Mouse (Mus musculus) cerebellum, adult 2 months (tissue): Measurements from ENCODE around the gene Tsga10ip.

Experiments used
- CTCF ChIP-seq: fragments of 200-500 bp; IDR thresholded peaks from 2 replicates; pipeline ENCODE4 v1.5.1; 2011; ENCODE audit warnings: low read depth, mild to moderate bottlenecking, control low read depth, low read length, moderate library complexity, borderline replicate concordance; ENCODE audit not compliant: insufficient read depth
- POLR2A ChIP-seq: fragments of 200-500 bp; IDR thresholded peaks from 2 replicates; pipeline ENCODE4 v1.6.1; 2011; ENCODE audit warnings: low read length, control low read depth, borderline replicate concordance; ENCODE audit not compliant: insufficient read depth

DNA sequence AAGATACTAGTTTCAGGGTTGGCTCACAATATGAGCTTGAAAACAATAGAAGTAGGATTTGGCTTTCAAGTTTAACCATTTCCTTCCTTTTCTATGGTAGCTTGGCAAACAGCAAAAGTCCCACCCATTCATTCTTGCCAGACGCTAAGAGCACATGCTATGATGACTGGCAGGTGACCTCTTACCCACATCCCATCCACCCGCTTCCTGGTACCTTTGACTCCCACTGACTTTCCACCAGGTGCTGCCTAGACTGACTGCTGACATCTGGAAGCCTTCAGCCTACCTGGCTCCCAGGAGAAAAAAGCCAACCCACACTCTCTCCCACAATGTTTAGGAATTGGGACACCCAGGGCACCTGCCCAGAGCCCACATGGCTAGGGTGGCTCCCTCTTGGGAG, 38.2 kb downstream of the Tsga10ip start:
- no peak for TF ChIP-seq CTCF
- no peak for TF ChIP-seq POLR2A
